In genomic region chr2:38817487-38817886, GRCm38 (mm10) we compare ENCODE assay signal across 26 mouse cellular contexts.
"Had no signal": no experiment of that assay in that cellular context is flagged by ENCODE, and none has a peak within 500 bp of the region (broad histone marks: within the 10 kb centered on the region; RNA-seq: fewer than 3 reads in every experiment).

No protein-coding gene starts in this region.

- H3K9me3 ChIP-seq: heart, embryonic 10.5 days; heart, embryonic 12.5 days; hindbrain, embryonic 10.5 days; hindbrain, embryonic 12.5 days; intestine, embryonic 15.5 days; limb, embryonic 10.5 days; limb, embryonic 12.5 days; liver, embryonic 13.5 days had no signal

- H3K36me3 ChIP-seq: heart, embryonic 10.5 days; heart, embryonic 12.5 days; hindbrain, embryonic 10.5 days; hindbrain, embryonic 12.5 days; intestine, embryonic 15.5 days; limb, embryonic 10.5 days; limb, embryonic 12.5 days; liver, embryonic 13.5 days had no signal

- H3K27ac ChIP-seq: gastrocnemius, adult 2 months; heart, embryonic 10.5 days; hindbrain, embryonic 10.5 days; hindbrain, embryonic 12.5 days; hindbrain, embryonic 14.5 days; intestine, embryonic 15.5 days; limb, embryonic 10.5 days; limb, embryonic 12.5 days; liver, embryonic 13.5 days had no signal

- DNase-seq: gastrocnemius, adult 2 months; gastrocnemius, postnatal 10 days; gastrocnemius, postnatal 25 days; heart, adult 18-20 months; heart, postnatal 10 days; heart, postnatal 4 days; kidney, adult 18-20 months; kidney, adult 8-10 months; kidney, postnatal 14 days; kidney, postnatal 36 days; layer of hippocampus, adult 9-11 months; layer of hippocampus, postnatal 36 days; liver; liver, embryonic 13.5 days had no signal

- H3K9ac ChIP-seq: heart, embryonic 12.5 days; hindbrain, embryonic 12.5 days; hindbrain, embryonic 14.5 days; intestine, embryonic 15.5 days; limb, embryonic 12.5 days; liver, embryonic 13.5 days had no signal

- H3K27me3 ChIP-seq: heart, embryonic 12.5 days; hindbrain, embryonic 12.5 days; intestine, embryonic 15.5 days; limb, embryonic 12.5 days; liver, embryonic 13.5 days had no signal

- ATAC-seq: hindbrain, embryonic 16.5 days; inflammation-experienced regulatory T-cells, adult 6 months; intestine, embryonic 15.5 days; intestine, postnatal 0 days had no signal

- H3K4me3 ChIP-seq: gastrocnemius, adult 2 months; heart, embryonic 10.5 days; heart, embryonic 12.5 days; hindbrain, embryonic 10.5 days; hindbrain, embryonic 12.5 days; intestine, embryonic 15.5 days; limb, embryonic 10.5 days; limb, embryonic 12.5 days; liver, embryonic 13.5 days had no signal

- H3K4me1 ChIP-seq: heart, embryonic 10.5 days; heart, embryonic 12.5 days; hindbrain, embryonic 12.5 days; intestine, embryonic 15.5 days; limb, embryonic 12.5 days; liver, embryonic 13.5 days had no signal

- H3K4me2 ChIP-seq: heart, embryonic 12.5 days; hindbrain, embryonic 12.5 days; hindbrain, embryonic 14.5 days; intestine, embryonic 15.5 days; limb, embryonic 12.5 days; liver, embryonic 11.5 days; liver, embryonic 13.5 days had no signal
